ENCODE assay signal across 7 mouse cellular contexts in the genomic region with DNA sequence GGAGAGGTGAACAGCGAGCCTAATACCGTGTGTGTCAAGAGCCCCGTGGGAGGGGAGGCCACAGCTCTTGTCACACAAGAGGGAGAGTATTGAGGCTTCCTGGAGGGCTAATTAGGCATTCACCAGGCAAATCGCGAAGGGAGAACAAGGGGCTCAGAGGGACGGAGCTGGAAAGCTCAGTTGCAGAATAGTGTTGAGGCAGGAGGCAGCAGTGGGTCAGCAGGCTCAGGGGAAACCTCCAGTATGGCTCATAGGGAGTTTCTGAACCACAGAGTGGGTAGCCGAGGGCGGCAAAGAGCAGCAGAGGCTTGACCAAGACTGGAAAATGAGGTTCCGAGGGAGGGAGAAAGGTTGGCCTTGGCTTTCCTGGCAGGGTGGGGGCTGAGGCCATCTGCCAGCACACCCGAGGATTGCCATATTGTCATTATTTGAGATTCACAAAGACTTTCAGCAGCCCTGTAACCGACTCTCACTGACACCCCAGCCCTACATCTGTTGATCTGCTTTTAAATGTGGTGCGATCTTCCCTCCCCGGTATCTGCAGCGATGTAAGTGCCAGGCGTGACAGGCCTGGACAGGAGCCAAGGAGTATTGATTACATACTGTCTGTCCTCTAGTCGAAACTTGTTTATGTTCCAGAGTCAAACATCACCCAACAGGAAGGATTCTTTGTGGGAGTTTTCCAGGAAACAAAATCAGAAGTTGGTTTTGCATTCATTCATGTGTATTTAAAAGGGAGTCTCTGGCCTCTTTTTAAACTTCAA.
DNase-seq lines count a peak whose midpoint lies in the region; ATAC-seq lines count a peak whose summit lies in the region.

No protein-coding gene starts in this region.

- H3K36me3 ChIP-seq in lung, embryonic 16.5 days (ENCODE audit: control insufficient read depth, insufficient read depth, low read length) = no peaks in the 10 kb centered on the region
- no peaks in the 10 kb centered on the region for H3K36me3 ChIP-seq in embryonic facial prominence, embryonic 11.5 days (replicated peaks; ENCODE audit: control insufficient read depth, insufficient read depth, low read depth, low read length)
- no peaks in the 10 kb centered on the region for H3K36me3 ChIP-seq in hindbrain, embryonic 16.5 days (ENCODE audit: control insufficient read depth, insufficient read depth, low read length)
- no peaks in the 10 kb centered on the region for H3K36me3 ChIP-seq in midbrain, embryonic 14.5 days (ENCODE audit: control insufficient read depth, insufficient read depth, low read length)

- no peaks in the 10 kb centered on the region for H3K27me3 ChIP-seq in lung, embryonic 16.5 days (ENCODE audit: control insufficient read depth, insufficient read depth, low read depth, low read length)
- H3K27me3 ChIP-seq in embryonic facial prominence, embryonic 11.5 days (ENCODE audit: control insufficient read depth, insufficient read depth, low read length) = no peaks in the 10 kb centered on the region; the same call in 1 of the 2 replicates
- H3K27me3 ChIP-seq in hindbrain, embryonic 16.5 days (replicated peaks; ENCODE audit: control insufficient read depth, insufficient read depth, low read length) = no peaks in the 10 kb centered on the region
- no peaks in the 10 kb centered on the region for H3K27me3 ChIP-seq in midbrain, embryonic 14.5 days (ENCODE audit: control insufficient read depth, insufficient read depth, low read length)

- 17% methylated on average over 16 of the region's 16 CpGs for WGBS in lung, embryonic 16.5 days
- 16% methylated on average over 16 of the region's 16 CpGs for WGBS in embryonic facial prominence, embryonic 11.5 days
- 12% methylated on average over 16 of the region's 16 CpGs for WGBS in hindbrain, embryonic 16.5 days
- WGBS in midbrain, embryonic 14.5 days = 5% methylated on average over 16 of the region's 16 CpGs

- no peaks in the 10 kb centered on the region for H3K9me3 ChIP-seq in lung, embryonic 16.5 days (ENCODE audit: control insufficient read depth, low read length)
- no peaks in the 10 kb centered on the region for H3K9me3 ChIP-seq in embryonic facial prominence, embryonic 11.5 days (replicated peaks; ENCODE audit: control insufficient read depth, low read length)
- no peaks in the 10 kb centered on the region for H3K9me3 ChIP-seq in hindbrain, embryonic 16.5 days (ENCODE audit: control insufficient read depth, low read length)
- no peaks in the 10 kb centered on the region for H3K9me3 ChIP-seq in midbrain, embryonic 14.5 days (ENCODE audit: control insufficient read depth, low read length)

- H3K4me3 ChIP-seq in lung, embryonic 16.5 days (ENCODE audit: low read length) = peak overlapping the region; percentile 24
- no peak overlapping the region for H3K4me3 ChIP-seq in embryonic facial prominence, embryonic 11.5 days (ENCODE audit: low read depth, low read length)
- no peak overlapping the region for H3K4me3 ChIP-seq in hindbrain, embryonic 16.5 days (ENCODE audit: low read length)
- H3K4me3 ChIP-seq in midbrain, embryonic 14.5 days (replicated peaks; ENCODE audit: low read depth, low read length) = no peak overlapping the region

- H3K9ac ChIP-seq in lung, embryonic 16.5 days (ENCODE audit: low read length) = peak overlapping the region; percentile 43
- H3K9ac ChIP-seq in embryonic facial prominence, embryonic 11.5 days (replicated peaks; ENCODE audit: low read length) = no peak overlapping the region
- H3K9ac ChIP-seq in hindbrain, embryonic 16.5 days (ENCODE audit: low read depth, low read length) = peak overlapping the region; percentile 24
- H3K9ac ChIP-seq in midbrain, embryonic 14.5 days (replicated peaks; ENCODE audit: low read length) = peak overlapping the region; percentile 10; the same call in 1 of the 2 replicates

- ATAC-seq in lung, embryonic 16.5 days (ENCODE audit: low read depth) = peak; percentile 21; the same call in 1 of the 2 replicates
- no peak for ATAC-seq in embryonic facial prominence, embryonic 11.5 days (replicated peaks; ENCODE audit: insufficient number of reproducible peaks, low FRiP score, low TSS enrichment, low read depth)
- peak; percentile 44 for ATAC-seq in hindbrain, embryonic 16.5 days
- no peak; the same call in 1 of the 2 replicates for ATAC-seq in midbrain, embryonic 14.5 days (ENCODE audit: low FRiP score, low TSS enrichment)

- H3K27ac ChIP-seq in lung, embryonic 16.5 days (ENCODE audit: low read length) = peak overlapping the region; percentile 49; the same call in 1 of the 2 replicates
- peak overlapping the region; percentile 52; the same call in 1 of the 2 replicates for H3K27ac ChIP-seq in embryonic facial prominence, embryonic 11.5 days (replicated peaks; ENCODE audit: low read depth, low read length)
- 0 out of 2 replicates have a peak overlapping the region, but pooled peaks have one; percentile 31 for H3K27ac ChIP-seq in hindbrain, embryonic 16.5 days (ENCODE audit: low read depth, low read length)
- peak overlapping the region; percentile 50 for H3K27ac ChIP-seq in midbrain, embryonic 14.5 days (replicated peaks; ENCODE audit: low read depth, low read length)

- H3K4me1 ChIP-seq in lung, embryonic 16.5 days (replicated peaks; ENCODE audit: control insufficient read depth, insufficient read depth, low read length) = peaks cover 60% of the 10 kb centered on the region
- peaks cover 5% of the 10 kb centered on the region for H3K4me1 ChIP-seq in embryonic facial prominence, embryonic 11.5 days (ENCODE audit: control insufficient read depth, insufficient read depth, low read length)
- H3K4me1 ChIP-seq in hindbrain, embryonic 16.5 days (ENCODE audit: control insufficient read depth, insufficient read depth, low read depth, low read length) = peaks cover 51% of the 10 kb centered on the region
- peaks cover 66% of the 10 kb centered on the region for H3K4me1 ChIP-seq in midbrain, embryonic 14.5 days (ENCODE audit: control insufficient read depth, insufficient read depth, low read length)

- peak overlapping the region; percentile 43 for H3K4me2 ChIP-seq in lung, embryonic 16.5 days (ENCODE audit: low read depth, low read length)
- no peak overlapping the region; the same call in 1 of the 2 replicates for H3K4me2 ChIP-seq in embryonic facial prominence, embryonic 11.5 days (ENCODE audit: low read depth, low read length)
- H3K4me2 ChIP-seq in hindbrain, embryonic 16.5 days (ENCODE audit: low read length) = peak overlapping the region; percentile 40
- peak overlapping the region; percentile 28 for H3K4me2 ChIP-seq in midbrain, embryonic 14.5 days (ENCODE audit: low read length)

- DNase-seq in lung, adult 18-20 months = no peak
- DNase-seq in embryonic facial prominence, embryonic 11.5 days (ENCODE audit: low spot score) = peak; percentile 46
- peak; percentile 69 for DNase-seq in midbrain, embryonic 14.5 days
- no peak for DNase-seq in kidney, adult 11 months
- no peak for DNase-seq in right cerebral cortex, postnatal 4 days

Comparison
In these comparisons a context has a peak if more than half of its experiments do, and no peak if none do; other contexts are left out.
1. ATAC-seq: peak in lung, embryonic 16.5 days (single experiment) and hindbrain, embryonic 16.5 days (single experiment); none in embryonic facial prominence, embryonic 11.5 days (single experiment) and midbrain, embryonic 14.5 days (single experiment).
2. DNase-seq: peak in embryonic facial prominence, embryonic 11.5 days (single experiment) and midbrain, embryonic 14.5 days (single experiment); none in lung, adult 18-20 months (0 of 2), kidney, adult 11 months (single experiment) and right cerebral cortex, postnatal 4 days (single experiment).
3. Peak in every context shown above with its lines, with median percentiles within 50 percentile points of each other: H3K27ac ChIP-seq.